8 mouse cellular contexts compared by ENCODE assay signal in genomic region chr6:83268144-83269010, GRCm38 (mm10). TPM values are rescaled to one million over a fixed set of nuclear protein-coding genes. Genes with fewer than 3 reads are reported as not detected.
A peak's percentile ranks its signal among the peaks of the same experiment; 100 is the strongest.
DNase-seq lines count a peak whose midpoint lies in the region; ATAC-seq lines count a peak whose summit lies in the region.

No protein-coding gene starts in this region.

- peak overlapping the region; percentile 76 for H3K9ac ChIP-seq in midbrain, embryonic 11.5 days (ENCODE audit: low read length)

- H3K4me1 ChIP-seq in embryonic facial prominence, embryonic 10.5 days = peaks cover 15% of the 10 kb centered on the region; the same call in 1 of the 2 replicates
- H3K4me1 ChIP-seq in midbrain, embryonic 11.5 days (ENCODE audit: control insufficient read depth, insufficient read depth, low read length) = peaks cover 2% of the 10 kb centered on the region; the same call in 1 of the 2 replicates

- intact Hi-C loops in left cerebral cortex, postnatal 4 days (cut with DNase I) = loop anchor here (5.0 kb wide), 1 partner anchor 56 kb away; no protein-coding TSS in a partner anchor

- H3K9me3 ChIP-seq in embryonic facial prominence, embryonic 10.5 days = no peaks in the 10 kb centered on the region
- no peaks in the 10 kb centered on the region for H3K9me3 ChIP-seq in midbrain, embryonic 11.5 days (ENCODE audit: control insufficient read depth, low read length)

- H3K4me2 ChIP-seq in midbrain, embryonic 11.5 days = peak overlapping the region; percentile 64

- peak; percentile 94 for DNase-seq in adrenal gland, postnatal 10 days
- peak; percentile 81 for DNase-seq in embryonic facial prominence, embryonic 10.5 days (ENCODE audit: low spot score)
- peak; percentile 95 for DNase-seq in kidney, adult 11 months
- peak; percentile 97 for DNase-seq in left cerebral cortex, postnatal 4 days
- peak; percentile 97 for DNase-seq in midbrain, embryonic 11.5 days (ENCODE audit: low spot score, missing footprints)
- peak; percentile 90 for DNase-seq in right cerebral cortex, postnatal 4 days
- DNase-seq in yolk sac, embryonic 10.5 days (ENCODE audit: low spot score) = peak; percentile 69

- H3K27ac ChIP-seq in embryonic facial prominence, embryonic 10.5 days (replicated peaks) = peak overlapping the region; percentile 86
- H3K27ac ChIP-seq in midbrain, embryonic 11.5 days (ENCODE audit: low read depth, low read length) = peak overlapping the region; percentile 54

- peak; percentile 93 for ATAC-seq in granulocyte monocyte progenitor cell, adult 5-6 weeks (replicated peaks; ENCODE audit: poor library complexity, severe bottlenecking)
- peak; percentile 94 for ATAC-seq in midbrain, embryonic 11.5 days (ENCODE audit: low FRiP score)

- H3K36me3 ChIP-seq in embryonic facial prominence, embryonic 10.5 days (replicated peaks) = no peaks in the 10 kb centered on the region
- H3K36me3 ChIP-seq in midbrain, embryonic 11.5 days (ENCODE audit: control insufficient read depth, insufficient read depth, low read length) = no peaks in the 10 kb centered on the region

- H3K27me3 ChIP-seq in embryonic facial prominence, embryonic 10.5 days (replicated peaks; ENCODE audit: low read depth, poor library complexity, severe bottlenecking) = no peaks in the 10 kb centered on the region
- H3K27me3 ChIP-seq in midbrain, embryonic 11.5 days (ENCODE audit: control insufficient read depth, insufficient read depth, low read length) = no peaks in the 10 kb centered on the region

- 2% methylated on average over 28 of the region's 28 CpGs for WGBS in embryonic facial prominence, embryonic 10.5 days
- 4% methylated on average over 28 of the region's 28 CpGs for WGBS in midbrain, embryonic 11.5 days

- H3K4me3 ChIP-seq in embryonic facial prominence, embryonic 10.5 days = peak overlapping the region; percentile 69
- H3K4me3 ChIP-seq in midbrain, embryonic 11.5 days (ENCODE audit: low read depth, low read length) = peak overlapping the region; percentile 58

RNA-seq across cellular contexts. Expression of gene Slc4a5, which starts 48.7 kb away (rescaled TPM):
- under 1 TPM; 0.12 to 0.15 TPM for total RNA-seq in adrenal gland, postnatal 10 days (2021)
- 0.70 and 0.97 TPM in 2 replicates for polyA plus RNA-seq in embryonic facial prominence, embryonic 10.5 days (2016; fragmentation: Nextera tagmentation; extraction: Ambion mirVana)
- total RNA-seq in granulocyte monocyte progenitor cell, adult 5-6 weeks (2014; fragmentation: Nextera tagmentation) = not detected in 2 replicates
- total RNA-seq in granulocyte monocyte progenitor cell, adult 5-6 weeks (2017) = 0.13 TPM in 1 of 2 replicates, not detected in the other
- under 1 TPM; 0.46 to 0.52 TPM for total RNA-seq in left cerebral cortex, postnatal 4 days (2021)
- 0.52 and 0.68 TPM in 2 replicates for polyA plus RNA-seq in midbrain, embryonic 11.5 days (2014; fragmentation: Nextera tagmentation; extraction: Ambion mirVana)

RNA-seq across cellular contexts. Expression of gene Mthfd2, which starts 57.3 kb away (rescaled TPM):
- 10 to 100 TPM; 16.6 to 24.3 TPM for total RNA-seq in adrenal gland, postnatal 10 days (2021)
- polyA plus RNA-seq in embryonic facial prominence, embryonic 10.5 days (2016; fragmentation: Nextera tagmentation; extraction: Ambion mirVana) = 62.6 and 71.5 TPM in 2 replicates
- 20.8 and 48.1 TPM in 2 replicates for total RNA-seq in granulocyte monocyte progenitor cell, adult 5-6 weeks (2014; fragmentation: Nextera tagmentation)
- 31.7 and 35.6 TPM in 2 replicates for total RNA-seq in granulocyte monocyte progenitor cell, adult 5-6 weeks (2017)
- 10 to 100 TPM; 17.3 to 17.5 TPM for total RNA-seq in left cerebral cortex, postnatal 4 days (2021)
- polyA plus RNA-seq in midbrain, embryonic 11.5 days (2014; fragmentation: Nextera tagmentation; extraction: Ambion mirVana) = 48.0 and 51.6 TPM in 2 replicates

RNA-seq across cellular contexts. Expression of gene Mob1a, which starts 57.4 kb away (rescaled TPM):
- total RNA-seq in adrenal gland, postnatal 10 days (2021) = 10 to 100 TPM; 66.1 to 71.9 TPM
- polyA plus RNA-seq in embryonic facial prominence, embryonic 10.5 days (2016; fragmentation: Nextera tagmentation; extraction: Ambion mirVana) = 60.2 and 62.4 TPM in 2 replicates
- 75.2 and 76.6 TPM in 2 replicates for total RNA-seq in granulocyte monocyte progenitor cell, adult 5-6 weeks (2014; fragmentation: Nextera tagmentation)
- total RNA-seq in granulocyte monocyte progenitor cell, adult 5-6 weeks (2017) = 134 and 144 TPM in 2 replicates
- 10 to 100 TPM; 20.4 to 21.9 TPM for total RNA-seq in left cerebral cortex, postnatal 4 days (2021)
- polyA plus RNA-seq in midbrain, embryonic 11.5 days (2014; fragmentation: Nextera tagmentation; extraction: Ambion mirVana) = 73.7 and 82.0 TPM in 2 replicates

Comparison
In these comparisons a context has a peak if more than half of its experiments do, and no peak if none do; other contexts are left out.
1. Peak in every context shown above with its lines: DNase-seq, ATAC-seq, H3K4me3 ChIP-seq and H3K27ac ChIP-seq.